Mouse (Mus musculus) cerebellum, adult 2 months (tissue): ENCODE results near the gene Ak7. TPM values are rescaled to one million over a fixed set of nuclear protein-coding genes. Genes with fewer than 3 reads are reported as not detected.

ENCODE experiments used
- DNase-seq, 2 experiments: peaks; one replicate each; pipeline ENCODE4 v3.0.0; 2021
- H3K27ac ChIP-seq: fragments of 200-500 bp; 2 replicates; pipeline ENCODE4 v1.5.1; 2012; ENCODE audit warnings: low read length, control low read depth, inconsistent platforms; ENCODE audit not compliant: insufficient read depth
- H3K27me3 ChIP-seq: fragments of 200-500 bp; 2 replicates; pipeline ENCODE4 v1.6.1; 2012; ENCODE audit warnings: inconsistent platforms, mild to moderate bottlenecking, low read length, moderate library complexity; ENCODE audit not compliant: control insufficient read depth, insufficient read depth
- H3K4me1 ChIP-seq: fragments of 200-500 bp; 2 replicates; pipeline ENCODE4 v1.6.1; 2011; ENCODE audit warnings: low read length; ENCODE audit not compliant: control insufficient read depth, insufficient read depth
- H3K4me3 ChIP-seq: fragments of 200-500 bp; replicated peaks from 2 replicates; pipeline ENCODE3; 2011; ENCODE audit warnings: mild to moderate bottlenecking, low read depth, low read length, control low read depth; ENCODE audit not compliant: insufficient read depth
- CTCF ChIP-seq: fragments of 200-500 bp; IDR thresholded peaks from 2 replicates; pipeline ENCODE4 v1.5.1; 2011; ENCODE audit warnings: low read depth, mild to moderate bottlenecking, control low read depth, low read length, moderate library complexity, borderline replicate concordance; ENCODE audit not compliant: insufficient read depth
- POLR2A ChIP-seq: fragments of 200-500 bp; IDR thresholded peaks from 2 replicates; pipeline ENCODE4 v1.6.1; 2011; ENCODE audit warnings: low read length, control low read depth, borderline replicate concordance; ENCODE audit not compliant: insufficient read depth
- WGBS: fragments of 180-500 bp; shearing (Covaris S2); methylation state at CpG from one replicate; pipeline ENCODE4 v1.1.7; 2018; 5-methylcytosine and 5-hydroxymethylcytosine counted together
- polyA plus RNA-seq: library from polyadenylated mRNA; depleted of rRNA; stranded (reverse); fragments of >200 nt; gene quantifications from 2 replicates; pipeline ENCODE4 v1.2.3, GENCODE M21; 2012; rRNA removed

Ak7 gene
- polyA plus RNA-seq, 1 experiment = 1.3 TPM

DNA sequence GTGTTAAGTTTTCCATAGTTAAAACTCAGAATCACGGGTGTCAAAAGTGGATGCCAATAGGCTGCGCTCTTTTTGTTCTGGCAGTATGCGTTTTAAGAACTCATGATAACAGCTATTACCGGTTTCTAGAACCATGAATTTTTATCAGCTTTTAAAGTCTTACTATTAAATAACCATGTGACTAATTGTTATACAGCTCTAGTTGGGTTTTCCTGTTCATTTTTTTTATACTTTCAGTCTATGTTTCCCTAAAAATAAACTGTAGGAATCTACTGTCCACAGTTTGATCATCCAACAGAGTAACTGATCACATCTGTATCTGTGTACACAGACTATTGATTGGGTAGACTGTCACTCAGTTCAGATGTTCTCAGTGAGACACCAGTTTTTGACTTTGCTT is 119.5 kb downstream of the Ak7 start:
- 95% methylated on average over 4 of the region's 4 CpGs for WGBS
- DNase-seq = no peak
- TF ChIP-seq POLR2A (no peak), CTCF (no peak)

More for the DNA sequence above, 119.5 kb downstream of the Ak7 start:
- H3K27me3 ChIP-seq = no peaks in the 10 kb centered on the region
- H3K4me1 ChIP-seq = no peaks in the 10 kb centered on the region
- no peak overlapping the region for H3K27ac ChIP-seq
- no peak overlapping the region for H3K4me3 ChIP-seq

Other genes with a start within 250 kb of the Ak7 start
- gene Bdkrb2, start 142.8 kb upstream of the Ak7 start, polyA plus RNA-seq = 0.68 and 0.70 TPM in 2 replicates
- gene Bdkrb1, start 102.9 kb upstream of the Ak7 start, polyA plus RNA-seq = 0.36 TPM in 1 of 2 replicates, not detected in the other
- 29.4 and 31.7 TPM in 2 replicates for gene Gskip, start 21.1 kb upstream of the Ak7 start, polyA plus RNA-seq
- gene Atg2b, start 20.8 kb upstream of the Ak7 start, polyA plus RNA-seq = 47.4 and 48.8 TPM in 2 replicates
- 99.3 and 106 TPM in 2 replicates for gene Papola, start 78.7 kb downstream of the Ak7 start, polyA plus RNA-seq